ENCODE assay signal across 8 mouse cellular contexts in the genomic region with DNA sequence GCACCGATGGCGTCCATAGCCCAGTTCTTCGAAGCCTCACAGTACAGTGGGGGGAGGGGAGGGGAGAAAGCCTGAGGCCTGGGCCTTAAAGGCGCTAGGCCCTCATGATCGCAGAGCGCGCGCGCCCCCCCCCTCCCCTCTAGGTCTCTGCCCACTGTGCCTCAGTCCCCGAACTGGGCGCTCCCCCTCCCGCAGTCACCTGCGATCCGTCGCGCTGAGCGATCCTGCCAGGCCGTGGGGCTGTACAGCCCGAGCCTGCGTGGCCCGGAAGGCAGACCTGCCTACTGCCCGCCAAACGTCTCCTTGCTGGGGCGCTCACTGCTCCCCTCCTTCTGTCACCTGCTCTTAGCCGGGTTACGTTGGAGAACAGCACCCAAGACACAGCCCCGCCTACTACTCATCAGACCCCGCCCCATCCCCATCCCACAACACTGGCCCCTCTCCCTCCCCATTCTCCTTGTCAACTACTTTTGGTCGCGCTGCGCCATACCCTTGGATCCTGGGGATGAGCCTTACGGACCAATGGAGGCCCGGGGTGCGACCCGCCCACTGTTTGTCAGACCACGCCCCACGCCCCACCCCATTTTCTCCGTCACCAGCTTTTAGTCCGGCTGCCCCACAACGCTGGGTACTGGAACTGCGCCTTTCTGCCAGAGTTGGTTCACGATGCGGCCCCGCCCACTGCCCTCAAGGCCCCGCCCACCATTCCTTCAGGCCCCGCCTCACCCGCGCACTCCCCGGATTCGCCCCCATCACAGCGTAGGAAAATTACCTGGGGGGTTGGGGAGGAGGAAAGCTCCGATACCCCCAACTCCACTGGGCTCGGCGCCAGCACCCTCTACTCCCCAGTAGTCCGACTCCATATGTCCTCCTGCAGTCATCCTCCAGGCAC. TPM values are rescaled to one million over a fixed set of nuclear protein-coding genes. Genes with fewer than 3 reads are reported as not detected.
DNase-seq lines count a peak whose midpoint lies in the region; ATAC-seq lines count a peak whose summit lies in the region.

No protein-coding gene starts in this region.

- ATAC-seq in inflammation-experienced regulatory T-cells, adult 6 months, result peak; percentile 75
- peak; percentile 81 for ATAC-seq in megakaryocyte-erythroid progenitor cell, adult 5-6 weeks (replicated peaks; ENCODE audit: low FRiP score, low TSS enrichment, poor library complexity, severe bottlenecking)

- intact Hi-C loops in left cerebral cortex, postnatal 10 days (cut with DNase I), result no loop called here

- DNase-seq in adipocyte (ENCODE audit: low spot score), result peak; percentile 91
- DNase-seq in embryo, embryonic 10 days (ENCODE audit: low spot score), result peak; percentile 94
- DNase-seq in gastrocnemius, postnatal 10 days, result peak; percentile 76
- DNase-seq in left cerebral cortex, postnatal 10 days (ENCODE audit: extremely low spot score in 1 of 2, low spot score in 2 of 2), result peak; percentile 95 to 97
- peak; percentile 96 for DNase-seq in right cerebral cortex, postnatal 25 days
- peak; percentile 82 to 88 for DNase-seq in urinary bladder, postnatal 4 days (ENCODE audit: low spot score in 2 of 2)

RNA-seq across cellular contexts. Expression of a gene that starts 0.5 kb away (rescaled TPM):
- total RNA-seq in gastrocnemius, postnatal 10 days (2021), result 1 to 10 TPM in 1 of 2 experiments, under 1 TPM in 1; 0.75 to 1.6 TPM
- 1 to 10 TPM in 2 of 3 experiments, under 1 TPM in 1; 0.44 to 4.3 (median 4.1) TPM for polyA plus RNA-seq in inflammation-experienced regulatory T-cells, adult 6 months (2017; shearing (Covaris generic))
- total RNA-seq in left cerebral cortex, postnatal 10 days (2021), result 10 to 100 TPM; 87.6 to 89.9 TPM
- 6.0 and 6.6 TPM in 2 replicates for total RNA-seq in megakaryocyte-erythroid progenitor cell, adult 5-6 weeks (2014; fragmentation: Nextera tagmentation)
- 4.1 and 5.5 TPM in 2 replicates for total RNA-seq in megakaryocyte-erythroid progenitor cell, adult 5-6 weeks (2017)

RNA-seq across cellular contexts. Expression of a gene that starts 0.6 kb away (rescaled TPM):
- under 1 TPM in 1 of 2 experiments, not detected in 1; 0.31 TPM for total RNA-seq in gastrocnemius, postnatal 10 days (2021)
- polyA plus RNA-seq in inflammation-experienced regulatory T-cells, adult 6 months (2017; shearing (Covaris generic)), result not detected
- 10 to 100 TPM; 26.8 to 33.0 TPM for total RNA-seq in left cerebral cortex, postnatal 10 days (2021)
- total RNA-seq in megakaryocyte-erythroid progenitor cell, adult 5-6 weeks (2014; fragmentation: Nextera tagmentation), result not detected in 2 replicates
- total RNA-seq in megakaryocyte-erythroid progenitor cell, adult 5-6 weeks (2017), result not detected in 2 replicates

RNA-seq across cellular contexts. Expression of a gene that starts 7.8 kb away (rescaled TPM):
- 10 to 100 TPM; 21.3 to 22.8 TPM for total RNA-seq in gastrocnemius, postnatal 10 days (2021)
- polyA plus RNA-seq in inflammation-experienced regulatory T-cells, adult 6 months (2017; shearing (Covaris generic)), result 10 to 100 TPM; 48.0 to 55.6 (median 52.6) TPM
- total RNA-seq in left cerebral cortex, postnatal 10 days (2021), result 10 to 100 TPM; 23.5 to 28.1 TPM
- 19.7 and 25.6 TPM in 2 replicates for total RNA-seq in megakaryocyte-erythroid progenitor cell, adult 5-6 weeks (2014; fragmentation: Nextera tagmentation)
- total RNA-seq in megakaryocyte-erythroid progenitor cell, adult 5-6 weeks (2017), result 10.5 and 12.7 TPM in 2 replicates

RNA-seq across cellular contexts. Expression of a gene that starts 29.3 kb away (rescaled TPM):
- under 1 TPM; 0.16 to 0.23 TPM for total RNA-seq in gastrocnemius, postnatal 10 days (2021)
- not detected for polyA plus RNA-seq in inflammation-experienced regulatory T-cells, adult 6 months (2017; shearing (Covaris generic))
- total RNA-seq in left cerebral cortex, postnatal 10 days (2021), result 1 to 10 TPM; 2.7 to 3.1 TPM
- not detected in 2 replicates for total RNA-seq in megakaryocyte-erythroid progenitor cell, adult 5-6 weeks (2014; fragmentation: Nextera tagmentation)
- total RNA-seq in megakaryocyte-erythroid progenitor cell, adult 5-6 weeks (2017), result not detected in 2 replicates

RNA-seq across cellular contexts. Expression of a gene that starts 29.6 kb away (rescaled TPM):
- 10 to 100 TPM; 11.9 to 14.3 TPM for total RNA-seq in gastrocnemius, postnatal 10 days (2021)
- polyA plus RNA-seq in inflammation-experienced regulatory T-cells, adult 6 months (2017; shearing (Covaris generic)), result 10 to 100 TPM; 36.3 to 49.1 (median 39.6) TPM
- total RNA-seq in left cerebral cortex, postnatal 10 days (2021), result 10 to 100 TPM; 14.6 to 15.7 TPM
- 25.1 and 28.9 TPM in 2 replicates for total RNA-seq in megakaryocyte-erythroid progenitor cell, adult 5-6 weeks (2014; fragmentation: Nextera tagmentation)
- total RNA-seq in megakaryocyte-erythroid progenitor cell, adult 5-6 weeks (2017), result 5.8 and 10.9 TPM in 2 replicates

Comparison
In these comparisons a context has a peak if more than half of its experiments do, and no peak if none do; other contexts are left out.
1. Peak in every context shown above with its lines: DNase-seq and ATAC-seq.
2. RNA of a gene that starts 0.5 kb away (total RNA-seq): 87.6 to 89.9 TPM in left cerebral cortex, postnatal 10 days; 4.1 to 6.6 TPM in megakaryocyte-erythroid progenitor cell, adult 5-6 weeks and 0.75 to 1.6 TPM in gastrocnemius, postnatal 10 days; every median in the first group is over 10 times any median in the second.
3. RNA of a gene that starts 0.6 kb away (total RNA-seq): 26.8 to 33.0 TPM in left cerebral cortex, postnatal 10 days; 0.31 TPM in gastrocnemius, postnatal 10 days and not detected in megakaryocyte-erythroid progenitor cell, adult 5-6 weeks; every median in the first group is over 10 times any median in the second.